Mouse (Mus musculus) erythroblast, embryonic 14.5 days (primary cell): ENCODE data around the gene Zfp513.

Experiments
- GATA1 ChIP-seq: IDR thresholded peaks from 2 replicates; pipeline ENCODE4 v1.6.1; 2012; ENCODE audit warnings: low read length, inconsistent platforms, mixed read lengths
- TAL1 ChIP-seq: IDR thresholded peaks from 3 replicates; pipeline ENCODE4 v1.6.1; 2012; ENCODE audit warnings: low read length, inconsistent platforms, mixed read lengths

DNA sequence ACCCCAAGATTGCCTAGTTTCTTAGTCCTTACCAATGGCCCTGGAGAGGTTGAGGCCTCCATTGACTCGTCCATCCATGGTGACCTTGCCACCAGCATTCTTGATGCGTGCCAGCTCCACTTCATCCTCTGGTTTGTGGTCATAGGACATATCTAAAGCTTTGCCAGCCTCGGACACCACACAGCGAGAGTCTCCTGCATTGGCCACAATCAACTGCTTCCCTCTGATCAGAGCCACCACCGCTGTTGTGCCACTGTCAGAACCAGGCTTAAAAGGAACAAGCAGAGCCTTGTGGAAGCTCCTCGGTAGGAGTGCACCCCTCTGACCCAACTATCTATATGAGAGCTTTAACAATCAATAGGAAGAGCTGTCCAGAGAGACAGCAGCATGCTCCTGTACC lies 2.3 kb upstream of the Zfp513 start:
- TF ChIP-seq GATA1 = no peak
- no peak for TF ChIP-seq TAL1
